Mouse (Mus musculus): ENCODE data around the gene Tex101. TPM values are rescaled to one million over a fixed set of nuclear protein-coding genes. Genes with fewer than 3 reads are reported as not detected.

Tex101 gene
- total and polyA plus RNA-seq, 3 experiments: not detected

GRCm38 (mm10) chr7:24638026-24638856 is 38.2 kb downstream of the Tex101 start:
- Histone ChIP-seq H3K36me3 (replicated peaks in 1 of 2; ENCODE audit: control insufficient read depth in 1 of 2, insufficient read depth in 1 of 2, low read length in 1 of 2) (no peaks in the 10 kb centered on the region), H3K9ac (ENCODE audit: insufficient read depth, low read depth) (no peak overlapping the region), H3K27me3 (replicated peaks) (peaks cover 11% of the 10 kb centered on the region), H3K4me2 (ENCODE audit: insufficient read depth, low read depth, poor library complexity, severe bottlenecking) (0 out of 2 replicates have a peak overlapping the region, but pooled peaks have one; percentile 22), H3K27ac (ENCODE audit: insufficient read depth, low read depth) (no peak overlapping the region), H3K79me2 (replicated peaks; ENCODE audit: control insufficient read depth, extremely low read depth, insufficient read depth, poor library complexity, severe bottlenecking) (no peaks in the 10 kb centered on the region), H3K4me1 (ENCODE audit: control insufficient read depth in 1 of 2, insufficient read depth in 2 of 2) (peaks cover 10 to 11% of the 10 kb centered on the region in 2 experiments), H3K4me3 (replicated peaks in 1 of 3; ENCODE audit: low read depth in 2 of 3, low read length in 2 of 3, poor library complexity in 1 of 3) (no peak overlapping the region), H3K9me3 (replicated peaks; ENCODE audit: low read length) (no peaks in the 10 kb centered on the region)
- in situ Hi-C loops (cut with MboI; ENCODE audit: low pct_ligation_motif_present, low pct_unique_long_range_greater_than_20kb, low sequenced_read_pairs): no loop called here
- no peak for TF ChIP-seq GABPA (IDR thresholded peaks at IDR 0.05; ENCODE audit: insufficient replicate concordance, low read depth, low read length)
- no peak for TF ChIP-seq MAZ (IDR thresholded peaks at IDR 0.05; ENCODE audit: low read depth, low read length)
- no peak for TF ChIP-seq NELFE (IDR thresholded peaks at IDR 0.05; ENCODE audit: low read depth, low read length)
- TF ChIP-seq CHD2 (IDR thresholded peaks at IDR 0.05; ENCODE audit: low read length): no peak
- TF ChIP-seq ZMIZ1 (IDR thresholded peaks at IDR 0.05; ENCODE audit: low read depth, low read length): no peak
- no peak for TF ChIP-seq MXI1 (IDR thresholded peaks at IDR 0.05; ENCODE audit: low read depth, low read length)
- no peak for TF ChIP-seq ZKSCAN1 (IDR thresholded peaks at IDR 0.05; ENCODE audit: borderline replicate concordance, low read depth, low read length)
- TF ChIP-seq CHD1 (IDR thresholded peaks at IDR 0.05; ENCODE audit: low read depth, low read length): no peak
- no peak for TF ChIP-seq RCOR1 (conservative IDR thresholded peaks at IDR 0.05; ENCODE audit: low read depth, low read length)
- TF ChIP-seq KAT2A (IDR thresholded peaks at IDR 0.05; ENCODE audit: insufficient replicate concordance, low read length): no peak
- no peak for TF ChIP-seq CTCF (conservative IDR thresholded peaks at IDR 0.05 in 1 of 2, IDR thresholded peaks at IDR 0.05 in 1 of 2; ENCODE audit: low read depth in 2 of 2, low read length in 2 of 2)
- dilution Hi-C loops (cut with MboI; ENCODE audit: extremely low pct_ligation_motif_present, extremely low pct_unique_long_range_greater_than_20kb, low sequenced_read_pairs): no loop called here
- DNase-seq (ENCODE audit: extremely low read depth): no peak

- no peak for DNase-seq (ENCODE audit: extremely low read depth)
- dilution Hi-C loops (cut with MboI; ENCODE audit: extremely low pct_ligation_motif_present, extremely low pct_unique_long_range_greater_than_20kb, low sequenced_read_pairs): no loop called here
- Histone ChIP-seq H3K9ac (ENCODE audit: insufficient read depth, low read depth) (no peak overlapping the region), H3K27ac (ENCODE audit: insufficient read depth, low read depth) (no peak overlapping the region), H3K27me3 (replicated peaks) (peaks cover 11% of the 10 kb centered on the region), H3K4me3 (replicated peaks in 1 of 3; ENCODE audit: low read depth in 2 of 3, low read length in 2 of 3, poor library complexity in 1 of 3) (no peak overlapping the region), H3K4me1 (ENCODE audit: control insufficient read depth in 1 of 2, insufficient read depth in 2 of 2) (peaks cover 10 to 11% of the 10 kb centered on the region in 2 experiments), H3K4me2 (ENCODE audit: insufficient read depth, low read depth, poor library complexity, severe bottlenecking) (no peak overlapping the region), H3K9me3 (replicated peaks; ENCODE audit: low read length) (peaks cover 2% of the 10 kb centered on the region), H3K36me3 (replicated peaks in 1 of 2; ENCODE audit: control insufficient read depth in 1 of 2, insufficient read depth in 1 of 2, low read length in 1 of 2) (no peaks in the 10 kb centered on the region), H3K79me2 (replicated peaks; ENCODE audit: control insufficient read depth, extremely low read depth, insufficient read depth, poor library complexity, severe bottlenecking) (no peaks in the 10 kb centered on the region)
- in situ Hi-C loops (cut with MboI; ENCODE audit: low pct_ligation_motif_present, low pct_unique_long_range_greater_than_20kb, low sequenced_read_pairs): no loop called here
- no peak for TF ChIP-seq NRF1 (IDR thresholded peaks at IDR 0.05; ENCODE audit: low read depth, low read length)
- TF ChIP-seq CHD2 (IDR thresholded peaks at IDR 0.05; ENCODE audit: low read length): no peak
- no peak for TF ChIP-seq E2F4 (IDR thresholded peaks at IDR 0.05; ENCODE audit: insufficient replicate concordance, low read depth, low read length)
- no peak for TF ChIP-seq MAZ (IDR thresholded peaks at IDR 0.05; ENCODE audit: low read depth, low read length)
- TF ChIP-seq BHLHE40 (IDR thresholded peaks at IDR 0.05; ENCODE audit: low read depth, low read length): no peak
- TF ChIP-seq USF2 (conservative IDR thresholded peaks at IDR 0.05; ENCODE audit: low read depth, low read length): no peak
- TF ChIP-seq SIN3A (IDR thresholded peaks at IDR 0.05; ENCODE audit: low read length): no peak
- TF ChIP-seq KAT2A (IDR thresholded peaks at IDR 0.05; ENCODE audit: insufficient replicate concordance, low read length): no peak
- no peak for TF ChIP-seq MEF2A (IDR thresholded peaks at IDR 0.05; ENCODE audit: borderline replicate concordance, low read depth, low read length)
- TF ChIP-seq IRF4 (IDR thresholded peaks at IDR 0.05; ENCODE audit: low read depth, low read length): no peak
- no peak for TF ChIP-seq MAX (IDR thresholded peaks at IDR 0.05; ENCODE audit: low read length)
- TF ChIP-seq UBTF (IDR thresholded peaks at IDR 0.05; ENCODE audit: low read depth, low read length): no peak
- TF ChIP-seq PAX5 (IDR thresholded peaks at IDR 0.05; ENCODE audit: low read length): no peak
- no peak for TF ChIP-seq JUND (conservative IDR thresholded peaks at IDR 0.05; ENCODE audit: low read depth, low read length)
Measured at GRCm38 (mm10) chr7:24637046-24637445, 39.4 kb downstream of the Tex101 start.
